Mouse (Mus musculus): ENCODE results near the gene Robo2. TPM values are rescaled to one million over a fixed set of nuclear protein-coding genes. Genes with fewer than 3 reads are reported as not detected.

The Robo2 gene
- polyA plus RNA-seq, 1 experiment from 2014 or later, result 17.7 TPM

GRCm38 (mm10) chr16:74373407-74373806 is 38.2 kb downstream of the Robo2 start:
- H3K4me1 ChIP-seq (ENCODE audit: control insufficient read depth, insufficient read depth, low read length), result no peaks in the 10 kb centered on the region
- no peak overlapping the region for H3K4me3 ChIP-seq (ENCODE audit: low read length)
- no peaks in the 10 kb centered on the region for H3K9me3 ChIP-seq (ENCODE audit: control insufficient read depth, low read length)
- ATAC-seq, result no peak
- H3K4me2 ChIP-seq (ENCODE audit: low read depth, low read length), result no peak overlapping the region
- WGBS, result 86% methylated on average over 3 of the region's 3 CpGs
- no peaks in the 10 kb centered on the region for H3K36me3 ChIP-seq (ENCODE audit: control insufficient read depth, insufficient read depth, low read length)
- no peaks in the 10 kb centered on the region for H3K27me3 ChIP-seq (replicated peaks; ENCODE audit: control insufficient read depth, insufficient read depth, low read length)
- no peak overlapping the region for H3K27ac ChIP-seq (ENCODE audit: low read length)
- H3K9ac ChIP-seq (ENCODE audit: low read depth, low read length), result no peak overlapping the region

GRCm38 (mm10) chr16:74372876-74373275 is 38.7 kb downstream of the Robo2 start:
- Histone ChIP-seq H3K9me3 (ENCODE audit: control insufficient read depth, low read length) (no peaks in the 10 kb centered on the region), H3K4me2 (ENCODE audit: low read depth, low read length) (no peak overlapping the region), H3K4me1 (ENCODE audit: control insufficient read depth, insufficient read depth, low read length) (no peaks in the 10 kb centered on the region), H3K27me3 (replicated peaks; ENCODE audit: control insufficient read depth, insufficient read depth, low read length) (no peaks in the 10 kb centered on the region), H3K36me3 (ENCODE audit: control insufficient read depth, insufficient read depth, low read length) (no peaks in the 10 kb centered on the region), H3K4me3 (ENCODE audit: low read length) (no peak overlapping the region), H3K9ac (ENCODE audit: low read depth, low read length) (no peak overlapping the region), H3K27ac (ENCODE audit: low read length) (no peak overlapping the region)
- 78% methylated on average over 1 of the region's 1 CpGs for WGBS
- ATAC-seq, result no peak

GRCm38 (mm10) chr16:74348437-74348836 is 63.2 kb downstream of the Robo2 start:
- Histone ChIP-seq H3K27me3 (replicated peaks; ENCODE audit: control insufficient read depth, insufficient read depth, low read length) (no peaks in the 10 kb centered on the region), H3K27ac (ENCODE audit: low read length) (no peak overlapping the region), H3K36me3 (ENCODE audit: control insufficient read depth, insufficient read depth, low read length) (no peaks in the 10 kb centered on the region), H3K4me2 (ENCODE audit: low read depth, low read length) (no peak overlapping the region), H3K9ac (ENCODE audit: low read depth, low read length) (no peak overlapping the region), H3K4me1 (ENCODE audit: control insufficient read depth, insufficient read depth, low read length) (no peaks in the 10 kb centered on the region), H3K9me3 (ENCODE audit: control insufficient read depth, low read length) (no peaks in the 10 kb centered on the region), H3K4me3 (ENCODE audit: low read length) (no peak overlapping the region)
- no peak for ATAC-seq
- 84% methylated on average over 6 of the region's 6 CpGs for WGBS

- no peak overlapping the region for H3K9ac ChIP-seq (ENCODE audit: low read depth, low read length)
- no peaks in the 10 kb centered on the region for H3K9me3 ChIP-seq (ENCODE audit: control insufficient read depth, low read length)
- no peaks in the 10 kb centered on the region for H3K4me1 ChIP-seq (ENCODE audit: control insufficient read depth, insufficient read depth, low read length)
- 56% methylated on average over 9 of the region's 9 CpGs for WGBS
- no peak for ATAC-seq
- H3K27ac ChIP-seq (ENCODE audit: low read length), result no peak overlapping the region
- no peak overlapping the region for H3K4me2 ChIP-seq (ENCODE audit: low read depth, low read length)
- H3K27me3 ChIP-seq (replicated peaks; ENCODE audit: control insufficient read depth, insufficient read depth, low read length), result no peaks in the 10 kb centered on the region
- H3K4me3 ChIP-seq (ENCODE audit: low read length), result no peak overlapping the region
- H3K36me3 ChIP-seq (ENCODE audit: control insufficient read depth, insufficient read depth, low read length), result no peaks in the 10 kb centered on the region
Observed at GRCm38 (mm10) chr16:74338969-74339630, 72.5 kb downstream of the Robo2 start.

- Histone ChIP-seq H3K4me3 (ENCODE audit: low read length) (no peak overlapping the region), H3K9me3 (ENCODE audit: control insufficient read depth, low read length) (no peaks in the 10 kb centered on the region), H3K27ac (ENCODE audit: low read length) (no peak overlapping the region), H3K4me1 (ENCODE audit: control insufficient read depth, insufficient read depth, low read length) (no peaks in the 10 kb centered on the region), H3K9ac (ENCODE audit: low read depth, low read length) (no peak overlapping the region), H3K4me2 (ENCODE audit: low read depth, low read length) (no peak overlapping the region), H3K36me3 (ENCODE audit: control insufficient read depth, insufficient read depth, low read length) (no peaks in the 10 kb centered on the region), H3K27me3 (replicated peaks; ENCODE audit: control insufficient read depth, insufficient read depth, low read length) (no peaks in the 10 kb centered on the region)
- no peak for ATAC-seq
- 67% methylated on average over 9 of the region's 9 CpGs for WGBS
Observed at GRCm38 (mm10) chr16:74321666-74322371, 89.8 kb downstream of the Robo2 start.

- no peaks in the 10 kb centered on the region for H3K36me3 ChIP-seq (ENCODE audit: control insufficient read depth, insufficient read depth, low read length)
- no peak overlapping the region for H3K4me2 ChIP-seq (ENCODE audit: low read depth, low read length)
- H3K27me3 ChIP-seq (replicated peaks; ENCODE audit: control insufficient read depth, insufficient read depth, low read length), result no peaks in the 10 kb centered on the region
- 62% methylated on average over 7 of the region's 7 CpGs for WGBS
- H3K4me1 ChIP-seq (ENCODE audit: control insufficient read depth, insufficient read depth, low read length), result no peaks in the 10 kb centered on the region
- H3K4me3 ChIP-seq (ENCODE audit: low read length), result no peak overlapping the region
- H3K27ac ChIP-seq (ENCODE audit: low read length), result no peak overlapping the region
- ATAC-seq, result no peak
- no peak overlapping the region for H3K9ac ChIP-seq (ENCODE audit: low read depth, low read length)
- no peaks in the 10 kb centered on the region for H3K9me3 ChIP-seq (ENCODE audit: control insufficient read depth, low read length)
Observed at GRCm38 (mm10) chr16:74316150-74316549, 95.5 kb downstream of the Robo2 start.

- no peaks in the 10 kb centered on the region for H3K27me3 ChIP-seq (replicated peaks; ENCODE audit: control insufficient read depth, insufficient read depth, low read length)
- no peaks in the 10 kb centered on the region for H3K9me3 ChIP-seq (ENCODE audit: control insufficient read depth, low read length)
- ATAC-seq, result no peak
- H3K9ac ChIP-seq (ENCODE audit: low read depth, low read length), result no peak overlapping the region
- WGBS, result 75% methylated on average over 4 of the region's 4 CpGs
- H3K4me3 ChIP-seq (ENCODE audit: low read length), result no peak overlapping the region
- H3K4me2 ChIP-seq (ENCODE audit: low read depth, low read length), result no peak overlapping the region
- no peak overlapping the region for H3K27ac ChIP-seq (ENCODE audit: low read length)
- no peaks in the 10 kb centered on the region for H3K36me3 ChIP-seq (ENCODE audit: control insufficient read depth, insufficient read depth, low read length)
- H3K4me1 ChIP-seq (ENCODE audit: control insufficient read depth, insufficient read depth, low read length), result no peaks in the 10 kb centered on the region
Observed at GRCm38 (mm10) chr16:74313222-74313621, 98.4 kb downstream of the Robo2 start.

GRCm38 (mm10) chr16:74307543-74307887 is 104.1 kb downstream of the Robo2 start:
- WGBS, result 61% methylated on average over 6 of the region's 6 CpGs
- no peak overlapping the region for H3K4me2 ChIP-seq (ENCODE audit: low read depth, low read length)
- no peak overlapping the region for H3K27ac ChIP-seq (ENCODE audit: low read length)
- H3K9ac ChIP-seq (ENCODE audit: low read depth, low read length), result no peak overlapping the region
- H3K4me3 ChIP-seq (ENCODE audit: low read length), result no peak overlapping the region
- no peaks in the 10 kb centered on the region for H3K36me3 ChIP-seq (ENCODE audit: control insufficient read depth, insufficient read depth, low read length)
- no peaks in the 10 kb centered on the region for H3K9me3 ChIP-seq (ENCODE audit: control insufficient read depth, low read length)
- ATAC-seq, result no peak
- no peaks in the 10 kb centered on the region for H3K4me1 ChIP-seq (ENCODE audit: control insufficient read depth, insufficient read depth, low read length)
- no peaks in the 10 kb centered on the region for H3K27me3 ChIP-seq (replicated peaks; ENCODE audit: control insufficient read depth, insufficient read depth, low read length)

- no peaks in the 10 kb centered on the region for H3K27me3 ChIP-seq (replicated peaks; ENCODE audit: control insufficient read depth, insufficient read depth, low read length)
- no peak overlapping the region for H3K4me3 ChIP-seq (ENCODE audit: low read length)
- H3K4me2 ChIP-seq (ENCODE audit: low read depth, low read length), result no peak overlapping the region
- no peak overlapping the region for H3K27ac ChIP-seq (ENCODE audit: low read length)
- 64% methylated on average over 5 of the region's 5 CpGs for WGBS
- ATAC-seq, result no peak
- H3K9me3 ChIP-seq (ENCODE audit: control insufficient read depth, low read length), result no peaks in the 10 kb centered on the region
- no peak overlapping the region for H3K9ac ChIP-seq (ENCODE audit: low read depth, low read length)
- H3K36me3 ChIP-seq (ENCODE audit: control insufficient read depth, insufficient read depth, low read length), result no peaks in the 10 kb centered on the region
- H3K4me1 ChIP-seq (ENCODE audit: control insufficient read depth, insufficient read depth, low read length), result no peaks in the 10 kb centered on the region
Observed at GRCm38 (mm10) chr16:74306876-74307542, 104.6 kb downstream of the Robo2 start.

Data from intestine, embryonic 16.5 days (tissue).